Mouse (Mus musculus): ENCODE data around the gene Cdca4. TPM values are rescaled to one million over a fixed set of nuclear protein-coding genes. Genes with fewer than 3 reads are reported as not detected.
A peak's percentile ranks its signal among the peaks of the same experiment; 100 is the strongest.

Gene Cdca4
- total RNA-seq (2021): 1 to 10 TPM; 7.8 to 8.1 TPM

- DNase-seq: peak; percentile 96 to 98
Observed at GRCm38 (mm10) chr12:112829244-112829864, at the start of gene Cdca4. Gene Cdca4 (minus strand): TSS chr12:112829423.

- no peak for DNase-seq
Observed at GRCm38 (mm10) chr12:112877607-112878020, 48.4 kb upstream of the Cdca4 start.

- no peak for DNase-seq
Observed at GRCm38 (mm10) chr12:112877073-112877576, 47.9 kb upstream of the Cdca4 start.

- peak in 1 of 2 experiments; percentile 34 for DNase-seq
Observed at GRCm38 (mm10) chr12:112876332-112877072, 47.3 kb upstream of the Cdca4 start.

DNA sequence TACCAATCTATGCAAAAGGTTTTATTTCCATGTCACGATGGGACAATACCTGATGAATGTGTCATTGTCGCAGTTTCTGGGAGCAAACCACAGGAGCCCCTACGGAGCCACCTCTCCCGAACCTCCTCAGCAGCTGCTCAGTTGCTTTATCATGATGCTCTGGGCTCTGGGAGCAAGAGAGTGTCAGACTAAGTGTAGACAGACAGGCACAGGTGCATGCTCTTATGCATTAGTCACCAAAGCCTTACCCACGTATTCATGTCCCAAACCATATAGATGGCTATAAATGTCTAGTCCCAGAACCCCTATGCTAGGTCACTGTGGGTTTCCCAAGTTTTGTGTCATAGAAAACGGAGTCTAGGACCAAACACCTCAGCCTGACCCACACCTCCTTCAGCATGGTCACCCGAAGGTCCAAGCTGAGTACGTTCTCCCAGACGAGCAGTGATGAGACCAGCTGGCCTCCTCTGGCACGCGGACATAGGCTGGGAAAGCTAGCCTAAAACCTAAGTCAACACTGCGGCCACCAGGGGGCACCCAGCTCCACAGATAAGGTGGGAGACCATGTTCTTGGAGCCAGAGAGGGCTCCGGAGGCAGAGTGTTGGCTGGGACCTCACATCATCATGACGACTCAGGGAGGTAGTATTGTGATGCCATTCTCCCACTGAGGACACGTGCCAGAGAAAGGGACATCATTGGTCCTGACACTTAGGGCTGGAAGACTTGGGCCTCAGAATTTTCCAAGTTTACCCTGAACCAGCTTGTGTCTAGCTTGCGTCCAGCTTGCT, 46.2 kb upstream of the Cdca4 start:
- DNase-seq: peak; percentile 80 to 81

DNA sequence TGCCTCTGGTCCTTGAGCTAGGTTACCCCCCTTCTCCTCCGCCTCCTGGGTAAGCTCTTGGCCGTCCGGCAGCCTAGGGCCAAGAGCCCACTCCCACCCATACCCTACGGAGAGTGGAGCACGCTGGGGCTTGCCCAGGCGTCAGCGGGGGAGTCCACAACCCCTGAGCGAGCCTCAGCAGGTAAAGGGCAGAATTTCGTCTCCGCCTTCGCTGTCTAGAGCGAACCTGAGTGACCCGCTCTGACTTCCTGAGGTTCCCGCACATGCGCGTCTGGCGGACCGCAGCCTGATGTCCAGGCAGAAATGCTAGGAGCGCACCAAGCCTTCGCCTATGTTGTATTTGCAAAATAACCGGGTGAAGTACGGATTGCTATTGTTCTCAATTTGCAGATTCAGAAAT, 45.0 kb upstream of the Cdca4 start:
- no peak for DNase-seq

GRCm38 (mm10) chr12:112873452-112874190, 44.4 kb upstream of the Cdca4 start:
- DNase-seq: peak in 1 of 2 experiments; percentile 35

GRCm38 (mm10) chr12:112872991-112873390, 43.8 kb upstream of the Cdca4 start:
- DNase-seq: no peak

GRCm38 (mm10) chr12:112871272-112871671, 42.0 kb upstream of the Cdca4 start:
- DNase-seq: no peak

- no peak for DNase-seq
Observed at GRCm38 (mm10) chr12:112870775-112871174, 41.6 kb upstream of the Cdca4 start.

GRCm38 (mm10) chr12:112869783-112870204, 40.6 kb upstream of the Cdca4 start:
- DNase-seq: no peak

DNA sequence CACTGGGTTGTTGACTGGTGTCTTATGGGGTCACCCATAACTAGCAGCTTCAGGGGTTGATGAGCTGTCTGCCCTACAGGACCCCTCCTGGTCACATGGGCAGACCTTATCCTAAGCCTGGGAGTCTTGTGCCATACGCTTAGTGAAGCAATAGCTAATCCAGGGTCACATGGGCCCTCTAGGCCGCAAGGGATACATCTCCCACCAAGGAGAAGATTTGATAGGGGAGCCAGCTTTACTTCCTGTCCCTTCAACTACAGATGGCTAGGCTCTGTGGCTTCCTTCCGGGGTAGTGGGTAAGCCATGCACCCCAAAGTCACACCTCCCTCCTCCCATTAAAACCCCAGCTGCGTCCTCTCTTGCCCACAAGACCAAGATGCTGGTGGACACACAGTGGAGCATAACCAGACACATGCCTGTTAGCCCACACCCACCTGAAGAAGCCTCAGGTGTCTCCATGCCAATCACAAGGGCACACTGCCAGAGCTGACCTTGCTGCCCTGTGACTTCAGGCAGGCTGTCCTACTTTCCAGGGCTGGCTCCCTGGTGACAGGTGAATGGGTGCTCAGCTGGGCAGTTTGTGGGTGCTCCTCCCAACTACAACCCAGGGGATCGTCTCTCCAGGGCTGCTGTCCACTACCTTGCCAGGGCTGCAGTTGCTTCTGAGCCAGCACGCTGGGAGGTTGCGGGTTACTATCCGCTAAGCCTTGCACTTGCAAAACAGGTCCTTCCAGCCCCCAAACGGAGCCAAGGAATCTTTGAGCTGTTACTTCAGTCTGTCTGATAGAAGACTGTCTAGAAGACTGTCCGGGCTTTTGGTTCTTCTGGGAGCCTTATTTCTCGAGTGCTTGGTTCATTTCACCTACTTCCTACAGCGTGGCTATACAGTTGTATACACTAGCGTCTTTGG, 39.2 kb upstream of the Cdca4 start, which contains the start of gene Gpr132:
Gpr132 (minus strand) TSS at position 51 of the 910 bp plus-strand sequence.
- no peak for DNase-seq

DNA sequence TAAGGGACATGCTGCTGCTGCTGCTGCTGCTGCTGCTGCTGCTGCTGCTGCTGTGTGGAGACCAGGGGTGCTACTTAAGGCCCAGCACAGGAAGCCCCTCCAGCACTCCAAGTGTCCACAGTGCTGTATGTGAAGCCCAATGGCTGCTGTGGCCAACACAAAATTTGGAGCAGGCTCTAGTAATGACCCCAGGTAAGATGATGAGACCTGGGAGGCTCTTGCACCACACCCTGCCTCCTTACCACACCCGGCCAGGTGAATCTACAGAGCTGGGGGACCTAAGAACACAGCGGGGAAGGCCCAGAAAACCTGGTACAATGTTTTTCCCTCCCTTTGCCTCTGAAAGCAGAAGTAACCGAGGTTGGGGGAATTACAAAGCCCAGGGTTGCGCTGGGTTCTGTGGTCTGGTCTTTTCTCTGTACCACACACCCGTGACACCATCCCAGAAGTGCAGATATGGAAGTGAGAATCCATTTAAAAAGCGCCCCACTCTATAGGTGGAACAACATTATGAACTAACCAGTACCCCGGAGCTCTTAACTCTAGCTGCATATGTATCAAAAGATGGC, 38.0 kb upstream of the Cdca4 start:
- DNase-seq: no peak

DNA sequence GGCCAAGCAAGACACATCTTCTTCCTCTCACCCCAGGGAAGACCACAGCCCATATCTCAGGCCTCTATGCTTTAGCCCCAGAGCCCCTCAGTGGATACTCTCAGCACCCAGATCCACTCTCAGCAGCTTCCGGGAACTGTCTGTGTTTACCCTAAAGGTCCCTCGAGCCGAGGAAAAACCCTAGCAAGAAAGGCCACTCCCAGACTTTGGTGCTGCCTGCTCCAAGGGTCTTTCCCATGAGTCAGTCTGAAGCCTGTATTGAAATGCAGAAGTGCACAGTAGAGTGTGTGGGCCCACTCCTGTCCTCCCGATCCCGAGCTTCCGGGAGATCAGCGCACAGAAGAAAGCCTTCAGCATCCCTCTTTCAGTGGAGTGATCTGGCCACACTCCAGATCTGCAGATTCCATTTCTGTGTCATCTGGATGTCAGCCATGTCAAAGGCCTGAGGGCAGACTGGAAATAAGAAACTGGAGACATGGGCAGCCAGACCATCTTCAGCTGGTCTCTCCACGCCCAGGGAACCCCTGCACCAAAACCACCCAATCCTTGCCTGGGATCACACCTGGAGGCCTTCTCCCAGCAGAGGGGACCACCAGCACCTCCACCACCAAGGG, 37.4 kb upstream of the Cdca4 start:
- DNase-seq: no peak

GRCm38 (mm10) chr12:112864804-112865203, 35.6 kb upstream of the Cdca4 start:
- DNase-seq: no peak

DNA sequence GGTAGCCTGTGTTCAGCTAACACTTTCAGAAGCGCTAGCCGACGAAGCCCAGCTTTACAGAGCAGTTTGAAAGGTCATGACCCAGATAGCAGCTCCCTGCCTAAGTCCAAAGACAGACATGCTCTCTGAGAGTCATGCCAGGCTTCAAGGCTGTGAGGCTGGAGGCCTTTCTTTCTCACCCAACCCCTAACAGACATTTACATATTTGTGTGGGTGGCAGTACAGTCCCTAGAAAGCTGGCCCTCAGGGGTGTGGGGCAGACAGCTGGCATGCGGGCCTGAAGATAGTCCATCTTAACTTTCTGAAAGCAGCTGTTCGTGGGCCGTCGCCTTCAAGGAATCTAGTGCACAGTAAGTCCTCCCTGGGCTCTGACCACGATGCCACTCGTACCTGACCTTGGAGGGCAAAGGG, 32.7 kb upstream of the Cdca4 start:
- DNase-seq: no peak

DNA sequence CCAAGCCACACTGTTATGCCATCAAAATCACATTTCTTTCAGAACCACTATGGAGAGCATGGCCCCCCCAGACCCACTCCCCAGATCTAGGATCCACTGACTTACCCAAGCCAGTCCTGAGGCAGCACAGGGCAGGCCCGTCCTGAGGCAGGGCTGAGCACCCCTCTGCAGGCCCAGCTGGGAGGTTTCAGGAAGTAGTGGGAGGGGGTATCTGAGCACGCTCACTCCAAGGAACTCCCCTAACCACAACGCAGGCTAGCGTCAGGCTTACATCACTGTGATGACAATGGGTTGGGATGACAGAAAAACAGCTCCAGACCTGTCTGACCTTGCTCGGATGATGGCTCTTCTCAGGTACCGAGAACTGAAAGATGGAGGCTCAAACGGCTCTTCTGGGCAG, 31.5 kb upstream of the Cdca4 start:
- no peak for DNase-seq

DNA sequence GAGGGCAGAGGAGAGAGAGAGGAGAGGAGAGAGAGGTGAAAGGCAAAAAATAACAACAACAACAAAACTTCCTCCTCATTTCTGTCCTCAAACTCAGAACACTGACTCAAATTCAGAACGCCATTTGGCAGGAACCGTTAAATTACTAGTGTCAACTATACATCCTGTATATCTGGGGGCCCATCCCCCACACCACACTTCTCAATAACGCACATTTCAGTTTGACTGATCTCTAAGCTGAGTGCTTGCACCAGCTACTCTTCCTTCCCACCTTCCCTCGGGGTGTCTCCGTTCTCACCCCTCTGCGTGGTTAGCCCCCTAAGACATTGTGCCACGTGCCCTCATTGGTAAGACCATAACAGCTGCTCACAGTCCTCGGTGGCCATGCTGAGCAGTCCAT, 30.7 kb upstream of the Cdca4 start:
- no peak for DNase-seq

DNA sequence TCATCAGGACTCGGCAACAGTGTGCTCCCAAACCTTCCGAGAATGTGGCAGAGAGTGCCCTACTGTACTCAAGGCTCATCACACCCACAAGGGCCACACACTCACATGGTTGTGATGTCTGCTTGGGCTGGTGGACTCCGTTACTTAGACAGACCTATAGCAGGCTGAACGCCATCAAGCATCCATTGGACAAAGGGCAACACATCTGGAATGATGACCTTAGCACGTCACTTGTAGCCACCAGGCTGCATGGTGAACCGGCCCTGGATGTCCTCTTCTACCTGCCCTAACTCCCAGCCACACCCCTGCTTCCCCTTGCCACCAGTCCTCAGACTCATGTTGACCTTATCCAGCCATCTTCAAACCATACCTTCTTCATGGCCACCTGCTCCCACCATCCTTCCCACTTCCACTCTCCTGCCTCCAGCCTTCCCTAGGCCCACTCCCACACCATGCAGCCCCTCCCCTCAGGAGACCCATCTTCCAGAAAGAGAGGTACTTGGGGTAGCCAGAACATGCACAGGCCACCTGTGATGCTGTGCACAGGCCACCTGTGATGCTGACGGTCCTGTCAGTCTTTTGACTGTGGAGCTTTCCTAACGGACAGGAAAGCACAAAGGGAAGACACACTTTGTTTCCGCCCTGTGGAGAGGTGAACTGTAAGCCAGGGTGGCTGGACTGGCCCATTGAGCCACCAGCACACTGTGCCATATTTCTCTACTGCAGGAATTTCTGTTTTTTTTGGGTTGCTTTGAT, 29.5 kb upstream of the Cdca4 start:
- DNase-seq: no peak

Data from layer of hippocampus, postnatal 36 days (tissue).